Mouse (Mus musculus): Measurements from ENCODE around the gene Ptgis. TPM values are rescaled to one million over a fixed set of nuclear protein-coding genes. Genes with fewer than 3 reads are reported as not detected.

Ptgis gene
- not detected in 2 replicates for total RNA-seq (2017)

GRCm38 (mm10) chr2:167240008-167240964 lies at the start of gene Ptgis:
TSS of gene Ptgis (minus strand) at chr2:167240604.
- ATAC-seq (ENCODE audit: extremely low read depth, insufficient number of reproducible peaks, low FRiP score, poor library complexity, severe bottlenecking) = no peak

DNA sequence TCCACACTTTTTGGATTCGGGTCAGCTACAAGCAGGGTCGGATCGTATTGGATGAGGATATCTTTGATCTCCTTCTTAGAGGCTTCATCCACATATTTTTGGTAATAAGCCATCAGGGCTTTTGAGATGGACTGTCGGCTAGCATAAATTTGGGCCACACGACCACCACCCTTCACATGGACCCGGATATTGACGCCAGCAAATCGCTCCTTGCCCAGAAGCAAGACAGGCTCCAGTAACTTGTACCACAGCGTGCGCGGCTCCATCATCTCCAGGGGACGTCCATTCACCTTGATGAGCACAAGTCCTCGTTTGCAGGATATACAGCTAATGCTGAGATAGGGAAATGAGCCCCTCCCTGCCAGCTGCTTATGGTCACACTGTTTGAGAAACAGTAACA lies 41.1 kb upstream of the Ptgis start:
- ATAC-seq (ENCODE audit: extremely low read depth, insufficient number of reproducible peaks, low FRiP score, poor library complexity, severe bottlenecking) = no peak

DNA sequence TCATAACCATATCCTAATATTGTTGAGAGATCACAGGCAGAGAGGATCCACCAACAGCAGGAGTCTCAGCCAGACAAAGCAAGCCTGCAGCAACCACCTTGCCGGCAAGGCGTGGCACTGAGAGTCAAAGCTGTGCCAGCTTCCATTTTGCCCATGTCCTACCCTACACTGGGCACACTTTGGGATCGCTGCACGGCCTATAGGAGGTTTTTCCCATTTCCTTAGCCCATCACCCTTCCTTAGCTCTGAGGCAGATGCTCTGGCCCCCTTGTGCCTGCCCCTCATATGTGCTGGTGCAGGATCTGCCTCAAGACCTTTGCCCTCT lies 40.5 kb upstream of the Ptgis start:
- ATAC-seq (ENCODE audit: extremely low read depth, insufficient number of reproducible peaks, low FRiP score, poor library complexity, severe bottlenecking) = no peak

GRCm38 (mm10) chr2:167280090-167280985 lies 39.9 kb upstream of the Ptgis start:
- ATAC-seq (ENCODE audit: extremely low read depth, insufficient number of reproducible peaks, low FRiP score, poor library complexity, severe bottlenecking) = peak; percentile 71

DNA sequence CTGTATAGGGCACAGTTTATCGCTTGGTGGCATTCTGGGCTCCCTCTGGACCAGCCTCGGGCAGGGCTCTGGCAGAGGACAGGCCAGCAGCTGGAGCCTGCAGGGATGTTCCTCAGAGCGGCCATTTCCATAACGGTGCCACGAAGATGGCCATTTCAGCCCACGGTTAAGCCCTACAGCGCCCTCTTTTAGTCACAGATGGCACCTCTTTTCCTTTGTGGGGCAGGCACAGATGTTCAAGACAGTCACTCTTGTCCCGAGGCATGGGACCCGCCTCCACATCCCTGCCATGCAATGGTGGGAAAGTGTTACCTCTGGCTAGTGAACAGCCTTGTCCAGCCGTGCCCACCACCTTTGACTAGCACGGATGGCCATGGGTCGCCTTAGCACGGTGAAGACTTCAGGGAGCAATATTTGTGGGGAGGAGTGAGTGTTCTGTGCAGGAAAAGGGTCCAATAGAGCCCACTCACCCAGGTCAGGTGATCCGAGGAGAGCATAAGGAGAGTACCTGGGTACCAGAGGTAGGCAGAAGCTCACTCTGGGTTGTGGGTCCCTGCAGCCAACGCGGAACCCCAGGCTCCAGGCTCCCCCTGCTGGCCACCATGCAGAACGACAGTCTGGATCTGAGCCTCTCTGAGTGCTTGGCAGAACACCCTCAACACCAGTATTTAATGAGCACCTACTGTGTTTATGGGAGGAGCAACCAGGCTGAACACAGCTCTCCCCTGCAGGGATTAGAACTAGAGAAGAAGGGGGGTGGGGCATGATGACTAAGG lies 38.5 kb upstream of the Ptgis start:
- peak; percentile 73 for ATAC-seq (ENCODE audit: extremely low read depth, insufficient number of reproducible peaks, low FRiP score, poor library complexity, severe bottlenecking)

DNA sequence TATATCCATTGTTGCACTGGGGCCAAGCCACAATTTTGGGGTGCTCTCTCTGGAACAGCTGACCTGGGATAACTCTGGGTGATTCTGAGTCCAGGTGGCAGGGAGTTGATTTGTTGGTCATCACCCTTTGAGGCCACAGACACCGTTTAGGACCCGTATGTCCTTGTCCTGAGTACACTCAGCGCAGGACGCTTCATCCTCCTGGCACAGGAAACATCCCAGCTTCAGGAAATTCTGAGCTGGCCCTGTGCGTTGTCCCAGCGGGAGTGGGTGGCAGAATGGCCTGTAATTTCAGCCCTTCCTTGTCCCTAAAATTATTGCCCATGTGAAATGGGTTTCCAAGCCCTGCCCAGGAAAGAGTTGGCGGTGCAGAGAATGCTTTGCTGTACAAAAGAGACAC lies 37.6 kb upstream of the Ptgis start:
- no peak for ATAC-seq (ENCODE audit: extremely low read depth, insufficient number of reproducible peaks, low FRiP score, poor library complexity, severe bottlenecking)

GRCm38 (mm10) chr2:167277026-167277425 lies 36.6 kb upstream of the Ptgis start:
- ATAC-seq (ENCODE audit: extremely low read depth, insufficient number of reproducible peaks, low FRiP score, poor library complexity, severe bottlenecking) = no peak

DNA sequence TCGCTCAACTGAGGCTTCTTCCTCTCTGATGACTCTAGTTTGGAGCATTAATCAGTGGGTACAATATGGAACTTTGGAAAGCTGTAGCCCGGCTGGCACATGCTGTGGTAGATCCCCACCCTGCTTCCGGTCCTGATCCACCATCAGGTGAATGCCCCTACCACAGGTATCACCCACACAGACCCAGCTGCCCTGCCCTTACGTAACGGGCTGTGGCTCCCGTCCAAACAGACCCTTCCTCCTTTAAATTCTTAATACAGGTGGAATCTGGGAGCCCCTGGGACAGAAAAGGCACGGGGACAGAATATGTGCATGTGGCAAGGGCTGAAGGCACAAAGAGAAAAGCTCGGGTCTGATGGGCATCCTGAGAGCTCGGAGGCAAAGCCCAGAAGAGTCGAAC lies 35.5 kb upstream of the Ptgis start:
- ATAC-seq (ENCODE audit: extremely low read depth, insufficient number of reproducible peaks, low FRiP score, poor library complexity, severe bottlenecking) = no peak

DNA sequence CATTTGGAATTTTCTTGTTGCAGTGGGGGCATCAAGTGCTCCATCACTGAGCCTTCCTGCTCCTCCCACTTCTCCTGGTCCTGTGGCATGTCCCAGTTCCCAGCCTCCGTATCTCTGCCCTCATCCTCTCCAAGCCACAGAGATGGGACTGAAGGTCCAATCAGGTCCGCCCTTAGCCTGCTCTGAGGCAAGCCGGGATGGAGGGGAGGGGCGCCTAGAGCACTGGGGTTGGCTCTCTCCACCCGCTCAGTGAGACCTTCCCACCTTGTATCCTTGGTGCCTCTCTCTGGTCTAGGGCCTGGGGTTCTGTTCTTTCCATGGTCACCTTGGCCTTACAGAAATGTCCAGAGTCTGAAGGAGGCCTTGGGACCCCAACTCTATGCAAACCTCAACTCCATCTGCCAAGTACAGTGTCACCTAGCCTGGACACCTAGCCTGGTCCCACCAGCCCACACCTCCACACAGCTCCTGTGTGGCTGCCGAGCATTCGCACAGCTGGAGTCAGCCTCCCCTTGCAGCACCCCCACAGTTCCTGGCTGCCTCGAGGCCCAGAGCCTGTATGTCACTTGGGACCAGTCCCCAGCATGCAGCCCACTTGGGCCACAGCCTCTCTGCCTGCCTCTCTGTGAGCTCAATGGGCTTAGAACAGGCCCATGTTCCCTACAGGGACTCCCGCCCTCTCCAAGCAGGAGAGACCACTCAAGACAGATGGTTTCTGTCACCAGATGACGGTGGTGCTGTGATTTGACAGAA lies 34.5 kb upstream of the Ptgis start:
- no peak for ATAC-seq (ENCODE audit: extremely low read depth, insufficient number of reproducible peaks, low FRiP score, poor library complexity, severe bottlenecking)

- no peak for ATAC-seq (ENCODE audit: extremely low read depth, insufficient number of reproducible peaks, low FRiP score, poor library complexity, severe bottlenecking)
Measured at GRCm38 (mm10) chr2:167273206-167273740, 32.9 kb upstream of the Ptgis start.

DNA sequence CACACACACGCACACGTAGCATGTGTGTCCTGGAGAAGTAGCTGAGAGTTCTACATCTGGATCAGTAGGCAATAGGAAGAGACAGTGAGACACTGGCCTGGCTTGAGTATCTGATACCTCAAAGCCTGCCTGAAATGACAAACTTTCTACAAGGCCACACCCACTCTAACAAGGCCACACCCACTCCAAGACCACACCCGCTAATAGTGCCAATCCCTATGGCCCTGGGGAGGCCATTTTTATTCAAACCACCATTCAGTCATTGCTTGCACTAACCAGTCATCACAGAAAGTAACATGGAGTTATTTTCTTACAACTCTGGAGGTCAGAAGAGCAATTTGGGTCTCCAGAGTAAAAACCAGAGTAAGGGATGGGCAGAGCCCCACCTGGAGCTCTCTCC lies 32.3 kb upstream of the Ptgis start:
- ATAC-seq (ENCODE audit: extremely low read depth, insufficient number of reproducible peaks, low FRiP score, poor library complexity, severe bottlenecking) = no peak

- no peak for ATAC-seq (ENCODE audit: extremely low read depth, insufficient number of reproducible peaks, low FRiP score, poor library complexity, severe bottlenecking)
Measured at GRCm38 (mm10) chr2:167271121-167271521, 30.7 kb upstream of the Ptgis start.

- no peak for ATAC-seq (ENCODE audit: extremely low read depth, insufficient number of reproducible peaks, low FRiP score, poor library complexity, severe bottlenecking)
Measured at GRCm38 (mm10) chr2:167270496-167270895, 30.1 kb upstream of the Ptgis start.

DNA sequence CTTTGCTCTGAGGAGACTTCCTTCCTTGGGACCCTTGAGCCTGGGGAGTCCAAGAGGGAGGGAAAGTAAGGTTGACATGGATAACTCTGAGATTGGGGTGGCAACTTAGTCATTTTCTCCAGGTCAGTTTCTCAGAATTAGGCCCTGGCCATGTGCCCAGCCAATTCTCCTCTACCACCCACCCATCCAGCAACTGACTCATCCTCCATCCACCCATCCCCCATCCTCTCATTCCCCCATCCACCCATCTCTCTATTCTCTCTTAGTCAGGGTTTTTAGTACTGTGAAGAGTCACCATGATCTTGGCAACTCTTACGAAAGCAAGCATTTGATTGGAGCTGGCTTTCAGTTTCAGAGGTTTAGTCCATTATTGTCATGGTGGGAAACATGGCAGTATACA lies 28.3 kb upstream of the Ptgis start:
- no peak for ATAC-seq (ENCODE audit: extremely low read depth, insufficient number of reproducible peaks, low FRiP score, poor library complexity, severe bottlenecking)

- no peak for ATAC-seq (ENCODE audit: extremely low read depth, insufficient number of reproducible peaks, low FRiP score, poor library complexity, severe bottlenecking)
Measured at GRCm38 (mm10) chr2:167268411-167268690, 27.9 kb upstream of the Ptgis start.

- no peak for ATAC-seq (ENCODE audit: extremely low read depth, insufficient number of reproducible peaks, low FRiP score, poor library complexity, severe bottlenecking)
Measured at GRCm38 (mm10) chr2:167267531-167268410, 27.4 kb upstream of the Ptgis start.

GRCm38 (mm10) chr2:167266231-167266630 lies 25.8 kb upstream of the Ptgis start:
- no peak for ATAC-seq (ENCODE audit: extremely low read depth, insufficient number of reproducible peaks, low FRiP score, poor library complexity, severe bottlenecking)

- no peak for ATAC-seq (ENCODE audit: extremely low read depth, insufficient number of reproducible peaks, low FRiP score, poor library complexity, severe bottlenecking)
Measured at GRCm38 (mm10) chr2:167265806-167266205, 25.4 kb upstream of the Ptgis start.
